Mouse (Mus musculus) gonadal fat pad, adult 2 months (tissue): Measurements from ENCODE around the gene Ada. TPM values are rescaled to one million over a fixed set of nuclear protein-coding genes. Genes with fewer than 3 reads are reported as not detected.

Experiments used
- DNase-seq: peaks from one replicate; pipeline ENCODE4 v3.0.0-alpha.2; 2012; ENCODE audit warnings: low read depth
- polyA plus RNA-seq: library from polyadenylated mRNA; depleted of rRNA; stranded (reverse); fragments of >200 nt; gene quantifications from 2 replicates; pipeline ENCODE4 v1.2.3, GENCODE M21; 2012

The Ada gene
- polyA plus RNA-seq, 1 experiment = 3.4 TPM

DNA sequence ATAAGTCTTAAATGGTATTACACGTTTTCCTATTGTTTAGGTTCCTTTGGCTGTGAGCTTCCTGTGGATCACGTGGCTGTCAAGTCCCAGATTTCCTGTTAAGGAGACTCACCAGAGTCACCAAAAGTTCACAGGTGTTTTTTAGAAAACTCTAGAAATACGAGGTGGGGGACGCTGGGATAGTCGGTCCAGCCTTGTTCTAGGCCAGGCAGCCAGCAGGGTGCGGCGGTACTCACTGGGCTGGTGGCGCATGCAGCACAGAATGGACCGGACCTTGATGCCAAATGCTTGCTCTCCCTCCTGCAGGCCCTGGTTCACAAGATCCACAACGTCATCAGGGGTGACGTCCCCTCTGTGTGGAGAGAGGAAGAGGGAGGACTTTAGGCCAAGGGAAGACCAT, 18.0 kb downstream of the Ada start:
- no peak for DNase-seq

GRCm38 (mm10) chr2:163728300-163728699, 21.7 kb downstream of the Ada start:
- no peak for DNase-seq

DNA sequence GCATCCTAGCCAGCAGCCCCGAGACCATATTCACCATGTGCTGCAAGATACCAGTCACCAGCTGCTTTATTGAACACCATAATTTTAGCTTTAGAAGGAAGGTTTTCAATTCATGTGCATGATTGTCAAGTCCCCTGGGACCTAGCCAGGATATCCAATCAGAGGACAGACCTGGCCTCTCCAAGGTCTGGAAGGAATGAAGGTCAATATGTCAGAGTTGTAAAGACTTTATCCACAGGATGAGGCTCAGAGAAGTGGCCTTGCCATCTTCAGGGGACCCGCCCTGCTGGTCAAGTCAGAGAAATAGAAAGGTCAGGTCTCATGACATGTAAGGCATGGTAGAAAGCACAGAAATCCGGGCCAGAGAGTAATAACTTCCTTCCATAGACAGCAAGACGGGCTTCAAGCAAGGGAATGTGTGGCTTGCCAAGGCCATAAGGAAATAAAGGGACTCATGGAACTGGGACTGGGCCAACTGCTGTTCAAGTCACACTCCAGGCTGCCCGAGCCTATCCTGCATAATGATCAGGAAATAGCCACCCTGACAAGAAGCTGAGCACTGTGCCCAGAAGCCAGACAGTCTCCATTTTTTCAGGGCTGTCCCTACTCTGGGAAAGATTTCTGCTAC, 23.2 kb downstream of the Ada start:
- no peak for DNase-seq

GRCm38 (mm10) chr2:163722550-163722949, 27.5 kb downstream of the Ada start:
- DNase-seq = no peak

- DNase-seq = no peak
Observed at GRCm38 (mm10) chr2:163719616-163720015, 30.4 kb downstream of the Ada start.

GRCm38 (mm10) chr2:163718951-163719603, 31.0 kb downstream of the Ada start:
- DNase-seq = peak; percentile 14

- peak; percentile 26 for DNase-seq
Observed at GRCm38 (mm10) chr2:163718526-163718925, 31.5 kb downstream of the Ada start.

GRCm38 (mm10) chr2:163716853-163717252, 33.2 kb downstream of the Ada start:
- no peak for DNase-seq

DNA sequence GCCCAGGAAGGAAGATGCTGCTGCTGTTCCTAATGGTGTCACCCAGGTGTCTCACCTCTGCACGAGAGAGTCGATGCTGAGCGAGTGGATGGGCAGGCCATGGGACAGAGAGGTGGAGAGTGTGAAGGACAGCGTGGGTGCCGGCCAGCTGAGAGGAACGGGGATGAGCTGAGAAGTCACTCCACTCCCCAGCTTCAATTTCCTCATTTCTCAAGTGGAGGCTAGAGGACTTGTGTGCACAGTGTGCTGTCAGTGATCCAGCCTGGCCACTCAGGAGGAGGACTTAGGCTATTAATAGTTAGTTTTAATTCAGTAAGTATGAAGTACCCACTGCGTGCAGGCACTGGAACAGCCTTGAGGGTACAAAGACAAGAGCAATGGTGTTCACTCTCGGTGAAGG, 33.6 kb downstream of the Ada start:
- no peak for DNase-seq

- DNase-seq = no peak
Observed at GRCm38 (mm10) chr2:163713340-163713739, 36.7 kb downstream of the Ada start.

GRCm38 (mm10) chr2:163712874-163713273, 37.2 kb downstream of the Ada start:
- DNase-seq = no peak

DNA sequence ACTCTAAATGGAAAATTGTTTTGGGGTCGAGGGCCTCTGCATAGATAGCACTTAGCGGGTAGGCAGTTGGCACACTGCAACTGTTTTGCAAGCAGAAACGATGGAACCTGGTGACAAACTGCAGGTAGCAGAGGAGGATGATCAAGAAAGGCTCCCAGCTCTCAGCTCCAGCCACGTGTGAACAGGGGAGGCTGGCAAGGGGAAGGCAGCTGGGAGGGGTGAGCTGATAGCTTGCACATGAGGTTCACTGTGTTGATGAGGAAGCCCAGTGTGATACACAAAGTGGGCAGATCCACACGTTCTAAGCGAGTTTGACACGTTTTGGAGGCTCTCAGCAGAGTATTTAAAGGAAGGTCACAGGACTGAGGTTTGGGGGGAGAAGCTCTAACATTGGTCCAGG, 37.6 kb downstream of the Ada start:
- no peak for DNase-seq

DNA sequence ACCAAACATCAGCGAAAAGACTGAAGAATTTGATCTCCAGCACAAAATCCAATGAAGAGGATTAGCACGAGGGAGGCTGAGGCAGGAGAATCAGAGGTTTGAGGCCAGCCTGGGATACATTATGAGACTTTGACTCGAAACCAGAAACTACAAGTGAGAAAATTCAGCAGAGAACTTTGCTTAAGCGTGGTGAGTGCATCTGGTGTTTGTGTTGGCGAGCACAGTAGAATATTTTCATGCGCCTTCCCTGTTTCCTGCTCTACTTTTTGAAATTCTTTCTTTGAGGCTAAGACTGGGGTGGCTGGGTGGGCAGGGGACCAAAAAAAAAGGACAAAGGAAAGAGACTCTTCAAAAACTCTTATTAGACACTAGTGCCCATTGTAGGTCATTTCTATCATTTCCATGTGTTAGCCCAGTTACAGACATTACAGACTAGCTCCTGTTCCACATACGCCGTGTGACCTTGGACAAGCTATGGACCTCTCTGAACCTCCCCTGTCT, 38.6 kb downstream of the Ada start:
- no peak for DNase-seq

DNA sequence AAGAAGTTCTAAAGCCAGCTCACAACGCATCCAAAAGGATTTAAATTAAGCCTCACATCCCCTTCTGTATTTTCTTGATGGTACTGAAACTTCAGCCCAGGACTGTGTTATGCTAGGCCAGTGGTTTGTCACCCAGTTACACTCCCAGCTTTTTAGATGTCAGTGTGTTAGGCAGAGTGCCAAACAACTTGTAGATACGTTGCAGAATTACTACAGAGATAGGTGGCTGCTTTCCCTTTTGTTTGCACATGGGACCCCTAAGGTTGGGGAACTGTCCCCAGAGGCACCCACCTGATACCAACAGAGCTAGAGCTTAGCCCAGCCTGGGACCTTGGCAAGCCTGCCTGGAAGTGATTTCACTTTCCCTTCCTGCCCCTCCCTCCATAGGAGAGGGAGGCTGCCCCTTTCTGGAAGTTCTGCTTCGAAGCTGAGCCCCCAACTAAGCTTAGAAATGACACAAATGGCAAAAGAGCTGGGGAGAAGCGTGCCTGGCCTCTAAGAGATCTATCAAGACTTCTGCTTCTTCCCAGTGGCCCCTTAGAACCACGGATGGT, 39.4 kb downstream of the Ada start:
- no peak for DNase-seq

DNA sequence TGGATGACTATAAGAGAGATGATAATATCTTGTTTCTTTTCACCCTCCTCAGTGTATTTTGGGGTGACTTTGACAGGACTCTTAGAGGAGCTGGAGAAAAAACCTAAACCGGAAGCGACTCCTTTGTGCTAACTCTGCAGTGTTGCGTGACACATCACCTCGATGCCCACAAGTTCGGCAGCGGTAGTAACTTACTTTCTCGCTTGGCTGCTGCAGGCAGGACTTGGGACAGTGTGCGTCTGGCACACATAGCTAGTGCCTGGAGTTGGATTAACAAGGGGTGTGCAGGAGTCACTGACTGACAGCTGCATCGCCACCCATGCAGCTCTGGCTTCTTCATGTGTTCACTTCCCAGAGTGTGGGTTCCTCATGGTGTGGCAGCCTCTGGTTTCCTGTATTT, 40.0 kb downstream of the Ada start:
- DNase-seq = no peak

- no peak for DNase-seq
Observed at GRCm38 (mm10) chr2:163708763-163709250, 41.2 kb downstream of the Ada start.

- DNase-seq = no peak
Observed at GRCm38 (mm10) chr2:163708321-163708720, 41.7 kb downstream of the Ada start.

DNA sequence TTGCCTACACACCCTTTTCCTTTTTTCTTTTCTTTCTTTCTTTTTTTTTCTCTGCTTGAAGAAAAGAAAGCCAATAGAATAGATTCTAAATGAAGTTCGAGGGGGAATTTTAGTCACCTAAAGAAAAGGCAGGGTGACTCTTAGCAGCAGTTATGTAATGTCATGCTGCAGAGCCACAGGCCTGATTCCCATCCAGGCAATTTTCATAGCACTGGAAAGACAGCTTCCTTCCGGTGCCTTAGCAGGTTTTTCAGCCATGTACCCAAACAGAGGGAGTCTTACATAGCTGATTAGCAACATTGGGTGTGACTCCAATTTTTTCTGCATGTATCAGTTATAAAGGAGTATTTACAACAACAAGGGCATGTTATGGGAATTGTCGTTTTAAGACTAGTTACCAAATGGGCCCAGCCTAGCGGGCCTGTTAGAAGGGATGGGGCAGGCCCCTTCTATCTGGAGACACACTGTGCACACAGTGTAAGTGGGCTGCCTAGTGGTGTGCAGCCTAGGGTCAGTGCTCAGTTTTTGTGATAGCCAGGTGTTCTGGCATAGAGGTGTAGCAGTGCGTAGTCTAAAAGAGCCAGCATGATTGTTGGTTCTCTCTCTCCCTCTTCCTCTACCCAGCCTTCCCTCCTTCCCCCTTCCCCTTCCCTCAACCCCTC, 46.3 kb downstream of the Ada start:
- no peak for DNase-seq

GRCm38 (mm10) chr2:163702921-163703320, 47.1 kb downstream of the Ada start:
- DNase-seq = no peak

- DNase-seq = no peak
Observed at GRCm38 (mm10) chr2:163702431-163702830, 47.6 kb downstream of the Ada start.

- DNase-seq = no peak
Observed at GRCm38 (mm10) chr2:163699078-163699780, 50.8 kb downstream of the Ada start.
